Mouse (Mus musculus) hindbrain, embryonic 11.5 days (tissue): Measurements from ENCODE around the gene Polr3gl. TPM values are rescaled to one million over a fixed set of nuclear protein-coding genes. Genes with fewer than 3 reads are reported as not detected.

Experiments
- ATAC-seq: fragments of 200-750 bp; cut with Nextera tagmentation; 2 replicates; pipeline ENCODE4 v1.8.0; 2017; ENCODE audit warnings: mild to moderate bottlenecking, moderate TSS enrichment, moderate library complexity; ENCODE audit not compliant: low FRiP score
- DNase-seq: peaks from one replicate; pipeline ENCODE4 v3.0.0-alpha.2; 2015; ENCODE audit warnings: low spot score
- H3K27ac ChIP-seq: fragments of 300-500 bp; sonication (generic); 2 replicates; pipeline ENCODE4 v1.5.1; 2014; ENCODE audit warnings: mild to moderate bottlenecking, low read depth, low read length
- H3K27me3 ChIP-seq: fragments of 300-500 bp; sonication (generic); 2 replicates; pipeline ENCODE4 v1.6.1; 2014; ENCODE audit warnings: mild to moderate bottlenecking, low read length, moderate library complexity, mixed read lengths; ENCODE audit not compliant: control insufficient read depth, insufficient read depth
- H3K36me3 ChIP-seq: fragments of 300-500 bp; sonication (generic); 2 replicates; pipeline ENCODE4 v1.6.1; 2014; ENCODE audit warnings: mild to moderate bottlenecking, low read length, moderate library complexity, mixed read lengths; ENCODE audit not compliant: control insufficient read depth, insufficient read depth
- H3K4me1 ChIP-seq: fragments of 300-500 bp; sonication (generic); replicated peaks from 2 replicates; pipeline ENCODE4 v1.6.1; 2014; ENCODE audit warnings: low read length, mixed read lengths; ENCODE audit not compliant: control insufficient read depth, insufficient read depth
- H3K4me2 ChIP-seq: fragments of 300-500 bp; sonication (generic); replicated peaks from 2 replicates; pipeline ENCODE4 v1.6.1; 2014; ENCODE audit warnings: mild to moderate bottlenecking, low read depth, low read length
- H3K4me3 ChIP-seq: fragments of 300-500 bp; sonication (generic); 2 replicates; pipeline ENCODE4 v1.5.1; 2014; ENCODE audit warnings: low read depth, low read length
- H3K9ac ChIP-seq: fragments of 300-500 bp; sonication (generic); 2 replicates; pipeline ENCODE4 v1.6.1; 2014; ENCODE audit warnings: low read depth, low read length
- H3K9me3 ChIP-seq: fragments of 300-500 bp; sonication (generic); 2 replicates; pipeline ENCODE4 v1.6.1; 2016; ENCODE audit warnings: low read length; ENCODE audit not compliant: control insufficient read depth
- WGBS: fragments of 180-500 bp; shearing (Covaris S2); extraction: QIAGEN DNeasy Blood & Tissue Kit; methylation state at CpG from one replicate; pipeline ENCODE4 v1.1.7; 2014; 5-methylcytosine and 5-hydroxymethylcytosine counted together
- polyA plus RNA-seq: library from polyadenylated mRNA; unstranded; fragments of >200 nt; fragmentation: Nextera tagmentation; extraction: Ambion mirVana; gene quantifications from 2 replicates; pipeline ENCODE4 v1.2.1, GENCODE M21; 2014

The Polr3gl gene
- polyA plus RNA-seq, 1 experiment from 2014 or later, result 15.4 TPM

DNA sequence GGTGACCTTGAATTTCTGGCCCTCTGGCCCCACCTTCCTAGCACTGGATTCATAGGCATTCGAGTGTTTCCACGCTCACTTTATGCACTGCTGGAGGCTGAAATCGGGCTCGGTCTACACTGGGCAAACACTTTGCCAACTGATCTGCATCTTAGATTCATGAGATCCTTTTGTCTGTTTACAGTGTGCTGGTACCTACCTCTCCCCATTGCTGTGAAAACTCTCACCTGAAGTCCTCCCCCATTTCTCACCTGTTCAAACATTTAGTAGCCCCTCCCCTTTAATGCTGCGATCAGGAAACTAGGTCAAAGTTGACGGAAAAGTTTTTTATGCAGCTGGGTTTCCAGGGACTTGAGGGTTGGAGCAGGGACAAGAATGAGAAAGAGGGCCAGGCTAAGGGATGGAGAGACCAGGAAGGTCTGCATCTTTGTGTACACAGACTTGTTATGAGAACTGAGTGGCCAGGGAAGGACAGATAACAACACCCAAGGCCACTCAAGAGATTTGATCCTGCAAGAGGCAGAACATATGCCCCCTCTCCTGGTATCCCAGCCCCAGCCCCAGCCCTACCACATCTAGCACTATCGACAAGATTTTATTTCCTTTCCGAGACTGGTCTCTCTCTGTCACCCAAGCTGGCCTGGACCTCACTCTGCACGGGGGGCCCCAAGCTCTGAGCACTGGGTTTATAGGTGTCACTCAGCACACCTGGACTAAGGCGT, 29.9 kb downstream of the Polr3gl start:
- H3K27ac ChIP-seq, result peak overlapping the region; percentile 24; the same call in 1 of the 2 replicates
- H3K9me3 ChIP-seq, result no peaks in the 10 kb centered on the region
- H3K4me3 ChIP-seq, result no peak overlapping the region
- H3K36me3 ChIP-seq, result no peaks in the 10 kb centered on the region
- whole genome bisulfite sequencing, result 71% methylated on average over 10 of the region's 10 CpGs
- DNase-seq, result no peak
- no peak for ATAC-seq
- no peaks in the 10 kb centered on the region; the same call in 1 of the 2 replicates for H3K4me1 ChIP-seq
- no peak overlapping the region for H3K4me2 ChIP-seq
- no peaks in the 10 kb centered on the region for H3K27me3 ChIP-seq
- H3K9ac ChIP-seq, result no peak overlapping the region

DNA sequence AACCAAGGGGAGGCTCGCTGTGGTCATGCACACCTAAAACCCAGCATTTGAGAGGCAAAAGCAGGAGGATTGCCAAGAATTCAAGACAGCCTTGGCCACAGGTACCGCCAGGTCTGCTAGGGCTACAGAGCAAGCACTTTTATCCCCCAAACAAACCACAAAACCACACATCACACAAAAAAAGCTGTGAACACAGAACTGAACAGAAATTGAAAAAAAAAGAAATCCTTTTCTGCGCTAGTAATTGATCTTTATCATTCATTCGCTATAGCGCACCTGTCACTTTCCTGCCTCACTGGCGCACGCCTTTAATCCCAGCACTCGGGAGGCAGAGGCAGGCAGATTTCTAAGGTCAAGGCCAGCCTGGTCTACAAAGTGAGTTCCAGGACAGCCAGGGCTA, 30.7 kb downstream of the Polr3gl start:
- no peak overlapping the region for H3K27ac ChIP-seq
- 96% methylated on average over 8 of the region's 8 CpGs for WGBS

DNA sequence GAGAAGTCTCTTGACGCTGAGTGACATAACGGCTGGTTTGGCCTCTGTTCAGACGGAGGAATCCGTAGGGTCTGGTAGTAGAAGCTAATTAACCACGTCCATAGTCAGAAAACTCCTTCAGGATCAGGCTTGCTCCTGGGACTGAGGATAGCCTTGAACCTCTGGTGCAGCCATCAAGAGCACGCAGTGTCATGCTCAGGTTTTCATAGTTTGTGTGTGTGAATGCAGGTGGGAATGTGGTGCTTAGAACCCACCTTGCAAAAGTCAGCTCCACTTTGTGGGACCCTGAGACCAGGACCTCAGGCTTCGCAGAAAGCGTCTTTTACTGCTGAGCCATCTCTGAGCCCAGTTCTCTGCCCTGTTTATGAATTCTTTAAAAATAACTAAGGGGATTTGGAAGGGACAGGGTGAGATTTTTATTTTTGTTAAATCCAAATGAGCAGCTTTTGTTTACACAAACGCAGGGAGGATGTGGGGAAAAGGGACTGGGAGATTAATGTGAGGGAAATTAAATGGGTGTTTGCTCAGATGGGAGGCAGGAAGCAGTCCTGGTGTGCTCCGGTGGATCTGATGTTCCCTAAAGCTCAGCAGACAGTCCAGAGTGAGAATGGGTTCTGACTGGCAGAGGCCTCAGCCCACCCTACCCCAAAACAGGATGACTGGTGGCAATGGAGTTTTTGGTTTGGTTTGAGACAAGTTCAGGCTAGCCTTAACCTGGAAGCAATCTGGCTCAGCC, 31.9 kb downstream of the Polr3gl start:
- no peak overlapping the region for H3K4me2 ChIP-seq
- H3K4me1 ChIP-seq, result no peaks in the 10 kb centered on the region; the same call in 1 of the 2 replicates
- no peaks in the 10 kb centered on the region for H3K9me3 ChIP-seq
- no peak for ATAC-seq
- H3K27ac ChIP-seq, result 0 out of 2 replicates have a peak overlapping the region, but pooled peaks have one; percentile 6
- no peak for DNase-seq
- no peaks in the 10 kb centered on the region for H3K27me3 ChIP-seq
- H3K36me3 ChIP-seq, result no peaks in the 10 kb centered on the region
- 64% methylated on average over 10 of the region's 10 CpGs for WGBS
- no peak overlapping the region for H3K4me3 ChIP-seq
- no peak overlapping the region for H3K9ac ChIP-seq

More for the DNA sequence above, 30.7 kb downstream of the Polr3gl start:
- H3K4me1 ChIP-seq, result no peaks in the 10 kb centered on the region; the same call in 1 of the 2 replicates
- no peaks in the 10 kb centered on the region for H3K36me3 ChIP-seq
- ATAC-seq (no peak), DNase-seq (no peak)
- H3K27me3 ChIP-seq, result no peaks in the 10 kb centered on the region
- no peak overlapping the region for H3K9ac ChIP-seq
- no peak overlapping the region for H3K4me2 ChIP-seq
- no peak overlapping the region for H3K4me3 ChIP-seq
- H3K9me3 ChIP-seq, result no peaks in the 10 kb centered on the region

DNA sequence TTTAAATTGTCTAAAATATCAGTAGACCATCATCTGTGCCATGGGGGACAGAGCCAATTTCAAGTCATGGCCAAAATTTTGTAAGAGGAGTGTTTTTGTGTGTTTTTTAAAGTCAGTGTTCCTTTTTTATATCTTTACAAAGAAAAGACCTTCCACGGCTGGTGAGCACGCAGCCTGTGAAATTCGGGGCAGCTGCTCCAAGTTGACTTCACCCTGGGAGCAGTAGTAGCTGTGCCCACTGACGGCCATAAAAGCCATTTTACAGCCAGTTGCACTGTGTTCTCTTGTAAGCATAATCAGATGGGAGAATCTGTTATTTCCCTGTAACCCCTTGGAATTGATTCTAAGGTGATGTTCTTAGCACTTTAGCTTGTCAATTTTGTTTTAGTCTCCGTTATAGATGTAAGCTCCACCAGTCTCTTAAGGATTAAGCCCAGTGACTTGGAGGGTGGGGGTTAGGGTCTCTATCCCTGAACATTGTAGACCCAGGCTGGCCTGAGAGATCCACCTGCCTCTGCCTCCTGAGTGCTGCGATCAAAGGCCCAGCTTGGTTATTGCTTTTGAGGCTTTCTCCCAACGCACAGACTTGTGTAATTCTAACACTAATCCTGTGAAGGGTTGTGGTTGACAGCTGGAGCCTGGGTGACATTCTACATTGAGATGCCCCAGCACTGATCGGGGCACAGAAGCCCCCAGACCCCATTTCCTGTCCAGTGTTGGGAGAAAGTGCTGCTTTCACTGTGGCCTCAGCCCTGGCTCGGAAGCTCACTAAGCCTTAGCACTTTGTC, 32.9 kb downstream of the Polr3gl start:
- H3K27me3 ChIP-seq, result no peaks in the 10 kb centered on the region
- no peak overlapping the region for H3K4me2 ChIP-seq
- 91% methylated on average over 9 of the region's 9 CpGs for WGBS
- ATAC-seq (no peak), DNase-seq (no peak)
- H3K36me3 ChIP-seq, result no peaks in the 10 kb centered on the region
- no peaks in the 10 kb centered on the region for H3K9me3 ChIP-seq
- no peaks in the 10 kb centered on the region; the same call in 1 of the 2 replicates for H3K4me1 ChIP-seq
- no peak overlapping the region for H3K9ac ChIP-seq
- H3K4me3 ChIP-seq, result no peak overlapping the region
- 0 out of 2 replicates have a peak overlapping the region, but pooled peaks have one; percentile 6 for H3K27ac ChIP-seq

DNA sequence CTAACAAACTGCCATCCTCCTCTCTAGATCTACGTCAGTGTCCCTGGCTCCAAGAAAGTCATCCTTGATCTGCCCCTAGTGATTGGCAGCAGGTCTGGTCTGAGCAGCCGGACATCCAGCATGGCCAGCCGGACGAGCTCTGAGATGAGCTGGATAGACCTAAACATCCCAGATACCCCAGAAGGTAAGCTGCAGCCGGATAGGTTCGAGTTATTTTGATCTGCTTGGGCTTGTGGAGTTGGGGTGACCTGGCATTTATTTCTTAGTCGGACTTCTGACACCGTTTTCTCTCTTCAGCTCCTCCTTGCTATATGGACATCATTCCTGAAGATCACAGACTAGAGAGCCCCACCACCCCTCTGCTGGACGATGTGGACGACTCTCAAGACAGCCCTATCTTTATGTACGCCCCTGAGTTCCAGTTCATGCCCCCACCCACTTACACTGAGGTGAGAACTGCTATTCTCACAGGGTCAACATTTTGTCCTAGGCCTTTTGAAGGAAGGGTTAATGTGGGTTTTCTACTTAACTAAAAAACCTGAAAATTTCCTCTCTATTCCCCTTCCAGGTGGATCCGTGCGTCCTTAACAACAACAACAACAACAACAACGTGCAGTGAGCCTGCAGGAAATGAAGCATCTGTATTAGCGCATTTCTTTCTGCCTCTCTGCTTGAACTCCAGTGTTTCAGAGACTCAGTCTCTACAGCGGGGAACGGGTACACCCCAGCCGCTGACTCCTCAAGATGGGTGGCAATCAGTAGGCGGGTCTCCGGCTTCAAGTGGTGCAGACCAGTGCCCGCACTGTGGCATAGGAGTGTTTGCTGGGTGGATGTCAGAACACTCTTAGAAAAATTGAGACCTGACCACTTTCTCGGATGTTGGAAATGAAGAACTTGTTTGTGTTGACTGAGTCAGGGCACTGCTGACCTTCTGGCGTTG, 33.8 kb downstream of the Polr3gl start:
- H3K9ac ChIP-seq, result peak overlapping the region; percentile 23; the same call in 1 of the 2 replicates
- no peaks in the 10 kb centered on the region for H3K9me3 ChIP-seq
- no peaks in the 10 kb centered on the region for H3K36me3 ChIP-seq
- 87% methylated on average over 23 of the region's 23 CpGs for WGBS
- peak overlapping the region; percentile 75 for H3K4me3 ChIP-seq
- DNase-seq, result no peak
- H3K27ac ChIP-seq, result no peak overlapping the region
- no peak for ATAC-seq
- no peaks in the 10 kb centered on the region; the same call in 1 of the 2 replicates for H3K4me1 ChIP-seq
- peak overlapping the region; percentile 65 for H3K4me2 ChIP-seq
- no peaks in the 10 kb centered on the region for H3K27me3 ChIP-seq

DNA sequence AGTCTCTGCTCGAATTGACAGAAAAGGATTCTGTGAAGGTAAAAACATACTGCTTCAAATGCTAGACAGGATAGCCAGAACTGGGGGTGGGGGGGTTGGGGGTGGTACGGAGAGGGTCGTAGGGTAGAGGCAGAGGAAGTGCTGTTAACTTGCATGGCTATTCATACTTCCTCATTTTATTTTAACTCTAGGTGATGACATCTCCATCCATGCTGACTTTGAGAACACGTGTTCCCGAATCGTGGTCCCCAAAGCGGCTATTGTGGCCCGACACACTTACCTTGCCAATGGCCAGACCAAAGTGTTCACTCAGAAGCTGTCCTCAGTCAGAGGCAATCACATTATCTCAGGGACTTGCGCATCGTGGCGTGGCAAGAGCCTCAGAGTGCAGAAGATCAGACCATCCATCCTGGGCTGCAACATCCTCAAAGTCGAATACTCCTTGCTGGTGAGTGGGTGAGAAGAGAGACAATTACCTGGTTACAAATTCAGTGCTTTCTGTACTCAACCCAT, 34.5 kb downstream of the Polr3gl start:
- H3K36me3 ChIP-seq, result no peaks in the 10 kb centered on the region
- H3K27ac ChIP-seq, result no peak overlapping the region
- H3K4me1 ChIP-seq, result no peaks in the 10 kb centered on the region; the same call in 1 of the 2 replicates
- H3K4me2 ChIP-seq, result peak overlapping the region; percentile 65
- no peaks in the 10 kb centered on the region for H3K9me3 ChIP-seq
- WGBS, result 91% methylated on average over 12 of the region's 12 CpGs
- H3K9ac ChIP-seq, result peak overlapping the region; percentile 23; the same call in 1 of the 2 replicates
- no peaks in the 10 kb centered on the region for H3K27me3 ChIP-seq
- peak overlapping the region; percentile 75 for H3K4me3 ChIP-seq
- ATAC-seq (no peak), DNase-seq (no peak)

DNA sequence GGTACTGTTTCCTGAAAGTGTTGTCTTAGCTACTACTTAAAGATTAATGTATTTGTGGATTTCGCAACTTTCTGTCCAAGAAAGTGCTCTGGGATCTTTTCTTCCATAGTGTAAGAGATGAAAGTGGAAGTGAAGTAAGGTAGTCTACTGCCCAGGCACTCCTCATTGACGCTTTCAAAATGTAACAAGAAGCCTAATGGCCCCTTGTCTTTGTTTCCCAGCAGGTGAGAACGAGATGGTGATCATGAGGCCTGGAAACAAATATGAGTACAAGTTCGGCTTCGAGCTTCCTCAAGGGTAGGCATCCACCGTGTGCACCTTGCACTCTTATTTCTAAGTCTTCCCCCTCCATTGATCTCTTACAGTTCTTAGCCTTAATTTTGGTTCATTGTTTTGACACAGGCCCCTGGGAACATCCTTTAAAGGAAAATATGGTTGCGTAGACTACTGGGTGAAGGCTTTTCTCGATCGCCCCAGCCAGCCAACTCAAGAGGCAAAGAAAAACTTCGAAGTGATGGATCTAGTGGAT, 35.2 kb downstream of the Polr3gl start:
- Histone ChIP-seq H3K27ac (no peak overlapping the region), H3K36me3 (no peaks in the 10 kb centered on the region), H3K4me1 (no peaks in the 10 kb centered on the region; the same call in 1 of the 2 replicates), H3K9me3 (no peaks in the 10 kb centered on the region), H3K27me3 (no peaks in the 10 kb centered on the region), H3K4me3 (peak overlapping the region; percentile 75), H3K9ac (peak overlapping the region; percentile 77), H3K4me2 (peak overlapping the region; percentile 65)
- ATAC-seq (no peak), DNase-seq (no peak)
- WGBS, result 49% methylated on average over 10 of the region's 10 CpGs
